Mouse (Mus musculus): ENCODE results near the gene Itpripl2.

The Itpripl2 gene

GRCm38 (mm10) chr7:118443895-118444485 is 47.8 kb downstream of the Itpripl2 start:
- DNase-seq (ENCODE audit: low read depth), result no peak

- no peak for DNase-seq (ENCODE audit: low read depth)
These were observed 48.4 kb downstream of the Itpripl2 start for GRCm38 (mm10) chr7:118443371-118443770.

- no peak for DNase-seq (ENCODE audit: low read depth)
These were observed 50.2 kb downstream of the Itpripl2 start for GRCm38 (mm10) chr7:118441535-118441934.

- peak; percentile 31 for DNase-seq (ENCODE audit: low read depth)
These were observed 54.5 kb downstream of the Itpripl2 start for GRCm38 (mm10) chr7:118437101-118437802.
